Mouse (Mus musculus) central nervous system, embryonic 18 days (tissue): ENCODE results near the gene Eef2k. TPM values are rescaled to one million over a fixed set of nuclear protein-coding genes. Genes with fewer than 3 reads are reported as not detected.

Source experiments
- polyA plus RNA-seq: library from polyadenylated mRNA; depleted of rRNA; stranded (reverse); fragments of >200 nt; gene quantifications from 2 replicates; pipeline ENCODE4 v1.2.3, GENCODE M21; 2012; rRNA removed

The Eef2k gene
- polyA plus RNA-seq: 40.9 and 46.2 TPM in 2 replicates

DNA sequence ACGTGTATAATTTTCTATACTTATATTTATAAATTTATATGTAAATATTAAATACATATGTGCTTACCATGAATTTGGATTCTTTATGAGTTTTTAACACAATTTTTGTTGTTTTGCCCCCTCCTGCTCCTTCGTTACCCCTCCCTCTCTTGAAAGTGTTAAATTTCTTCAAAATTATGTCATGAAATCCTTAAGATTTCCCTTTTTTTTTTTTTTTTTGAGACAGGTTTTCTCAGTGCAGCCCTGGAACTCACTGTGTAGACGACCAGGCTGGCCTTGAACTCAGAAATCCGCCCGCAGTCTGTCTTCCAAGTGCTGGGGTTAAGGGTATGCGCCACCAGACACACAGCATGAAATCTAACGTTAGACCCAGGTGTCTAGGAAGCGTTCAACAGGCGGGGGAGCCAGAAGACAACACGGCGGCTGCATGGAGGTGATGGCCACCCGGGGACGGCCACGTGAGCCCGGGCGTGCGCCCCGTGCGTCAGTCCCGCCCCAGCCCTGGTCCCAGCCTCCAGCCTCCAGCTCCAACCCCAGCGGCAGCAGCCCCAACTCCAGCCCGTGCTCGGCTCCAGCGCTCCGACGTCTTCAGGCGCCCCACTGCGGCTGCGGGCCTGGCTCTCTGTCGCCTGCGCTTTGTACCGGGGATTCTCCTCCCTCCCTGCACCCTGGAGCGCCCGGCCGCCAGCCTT lies at the start of gene Eef2k:
Gene Eef2k, plus strand, starts transcription at position 487 of the 692 bp plus-strand sequence.

GRCm38 (mm10) chr7:120811834-120812415 lies 30.7 kb upstream of the Eef2k start, which contains the start of gene Gm5737:
Gene Gm5737 (plus strand): TSS chr7:120812365.

DNA sequence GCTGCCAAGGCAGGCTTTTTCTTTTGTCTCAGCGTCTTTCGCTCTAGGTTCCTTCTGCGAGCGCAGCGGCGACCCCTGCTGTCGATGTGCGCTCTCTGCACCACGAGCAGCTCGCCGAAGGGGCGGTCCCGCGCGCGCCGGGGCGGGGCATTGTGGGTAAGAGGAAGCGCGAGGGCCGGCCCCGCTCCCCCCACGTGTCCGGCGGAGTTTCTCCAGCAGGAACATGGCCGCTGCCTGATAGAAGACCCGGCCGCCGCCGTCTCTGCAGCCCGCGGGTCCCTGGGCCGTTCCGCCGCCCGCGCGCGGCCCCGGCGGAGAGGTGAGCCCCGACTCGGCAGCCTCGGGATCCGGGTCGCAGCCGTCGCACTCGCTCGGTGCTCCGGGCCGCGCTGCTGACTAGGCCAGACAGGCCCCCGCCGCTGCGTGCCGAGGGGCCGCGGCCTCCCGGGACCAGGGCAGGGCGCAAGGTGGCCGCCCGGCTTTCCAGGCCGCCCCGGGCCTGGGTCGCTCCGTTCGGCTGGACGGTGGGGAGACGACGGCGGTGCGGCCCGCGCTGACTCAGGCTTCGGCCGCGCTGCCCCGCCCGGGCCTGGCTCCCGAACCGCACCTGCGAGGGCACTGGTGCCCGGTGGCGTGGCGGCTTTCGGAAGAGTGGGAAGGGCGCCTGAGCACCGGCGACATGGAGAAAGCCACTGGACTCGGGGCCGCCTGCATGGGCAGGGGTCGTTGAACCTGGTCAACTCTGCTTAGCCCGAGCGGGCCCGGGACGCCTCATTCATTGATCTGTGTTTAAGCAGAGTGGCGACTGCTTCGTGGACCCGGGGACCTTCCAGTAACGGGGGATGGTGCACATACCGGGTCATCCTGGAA lies 75.2 kb downstream of the Eef2k start, which contains the start of gene Polr3e:
Gene Polr3e, plus strand, starts transcription at position 153 of the 870 bp plus-strand sequence.

Other genes starting within 250 kb of the Eef2k start
- gene Uqcrc2, start 207.7 kb upstream of the Eef2k start, polyA plus RNA-seq: 212 and 243 TPM in 2 replicates
- gene Pdzd9, start 172.5 kb upstream of the Eef2k start, polyA plus RNA-seq: 0.17 and 0.25 TPM in 2 replicates
- gene Mosmo, start 165.2 kb upstream of the Eef2k start, polyA plus RNA-seq: 24.1 and 25.7 TPM in 2 replicates
- 3.0 and 4.5 TPM in 2 replicates for gene Vwa3a, start 103.5 kb upstream of the Eef2k start, polyA plus RNA-seq
- 0.16 and 0.21 TPM in 2 replicates for gene Gm5737, start 30.5 kb upstream of the Eef2k start, polyA plus RNA-seq
- 27.0 and 30.9 TPM in 2 replicates for gene Polr3e, start 74.9 kb downstream of the Eef2k start, polyA plus RNA-seq
- 22.4 and 28.2 TPM in 2 replicates for gene Cdr2, start 139.5 kb downstream of the Eef2k start, polyA plus RNA-seq
- 0.12 and 0.13 TPM in 2 replicates for gene Mfsd13b, start 139.7 kb downstream of the Eef2k start, polyA plus RNA-seq
- gene Mettl9, start 191.6 kb downstream of the Eef2k start, polyA plus RNA-seq: 107 and 108 TPM in 2 replicates
- 0.27 and 0.28 TPM in 2 replicates for gene Igsf6, start 231.7 kb downstream of the Eef2k start, polyA plus RNA-seq
- gene Otoa, start 238.8 kb downstream of the Eef2k start, polyA plus RNA-seq: 0.32 and 0.47 TPM in 2 replicates